Mouse (Mus musculus) cortical plate, adult 2 months (tissue): ENCODE measurements around the gene Dedd2. TPM values are rescaled to one million over a fixed set of nuclear protein-coding genes. Genes with fewer than 3 reads are reported as not detected.

Experiments used
- H3K27ac ChIP-seq: fragments of 200-500 bp; 2 replicates; pipeline ENCODE4 v1.5.1; 2012; ENCODE audit warnings: low read length, control low read depth, inconsistent platforms; ENCODE audit not compliant: insufficient read depth
- H3K4me1 ChIP-seq: fragments of 200-500 bp; 2 replicates; pipeline ENCODE4 v1.6.1; 2011; ENCODE audit warnings: low read length; ENCODE audit not compliant: control insufficient read depth, insufficient read depth
- H3K4me3 ChIP-seq: fragments of 200-500 bp; 2 replicates; pipeline ENCODE4 v1.5.1; 2011; ENCODE audit warnings: mild to moderate bottlenecking, low read length, control low read depth; ENCODE audit not compliant: insufficient read depth
- CTCF ChIP-seq: fragments of 200-500 bp; IDR thresholded peaks from 2 replicates; pipeline ENCODE4 v1.5.1; 2011; ENCODE audit warnings: mild to moderate bottlenecking, control low read depth, low read length; ENCODE audit not compliant: insufficient read depth; ENCODE audit errors: extremely low read depth
- POLR2A ChIP-seq: fragments of 200-500 bp; IDR thresholded peaks from 2 replicates; pipeline ENCODE4 v1.6.1; 2011; ENCODE audit warnings: mild to moderate bottlenecking, low read length, control low read depth; ENCODE audit not compliant: insufficient read depth; ENCODE audit errors: extremely low read depth
- polyA plus RNA-seq: library from polyadenylated mRNA; depleted of rRNA; stranded (reverse); fragments of >200 nt; gene quantifications from 2 replicates; pipeline ENCODE4 v1.2.3, GENCODE M21; 2012

Gene Dedd2
- polyA plus RNA-seq, 1 experiment, result 25.7 TPM

DNA sequence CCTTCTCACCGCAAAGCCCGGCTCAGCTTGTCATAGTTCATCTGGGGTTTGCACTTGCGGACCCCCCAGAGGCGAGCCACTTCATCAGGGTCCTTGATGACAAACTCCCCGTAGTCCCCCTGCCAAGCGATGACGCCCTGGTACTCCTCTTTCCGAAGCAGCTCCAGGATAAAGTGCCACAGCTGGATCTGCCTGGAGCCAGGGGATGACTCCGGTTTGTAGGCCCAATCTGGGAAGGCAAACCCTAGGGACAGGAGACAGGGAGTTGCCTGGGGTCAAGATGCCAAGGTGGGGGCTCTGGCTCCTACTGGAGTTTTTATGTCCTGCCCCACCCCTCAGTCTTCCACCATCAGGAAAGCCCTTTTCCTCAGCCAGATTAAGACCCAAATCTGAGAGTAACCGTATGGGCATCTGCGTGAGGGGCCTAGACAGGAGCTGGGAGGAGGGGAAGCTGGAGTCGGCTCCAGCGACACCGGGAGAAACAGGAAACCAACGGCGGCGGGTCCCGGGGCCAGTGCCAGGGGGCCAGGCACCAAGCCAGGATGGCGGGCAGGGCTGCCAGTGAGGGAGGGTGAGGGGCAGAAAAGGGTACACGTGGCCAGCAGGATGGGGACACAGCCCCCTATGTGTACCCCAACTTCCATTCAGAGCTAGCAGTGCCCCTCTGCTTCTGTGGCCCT, 25.8 kb upstream of the Dedd2 start:
- TF ChIP-seq CTCF (no peak), POLR2A (no peak)
- Histone ChIP-seq H3K4me3 (peak overlapping the region; percentile 94), H3K27ac (peak overlapping the region; percentile 97), H3K4me1 (peaks cover 5% of the 10 kb centered on the region; the same call in 1 of the 2 replicates)

DNA sequence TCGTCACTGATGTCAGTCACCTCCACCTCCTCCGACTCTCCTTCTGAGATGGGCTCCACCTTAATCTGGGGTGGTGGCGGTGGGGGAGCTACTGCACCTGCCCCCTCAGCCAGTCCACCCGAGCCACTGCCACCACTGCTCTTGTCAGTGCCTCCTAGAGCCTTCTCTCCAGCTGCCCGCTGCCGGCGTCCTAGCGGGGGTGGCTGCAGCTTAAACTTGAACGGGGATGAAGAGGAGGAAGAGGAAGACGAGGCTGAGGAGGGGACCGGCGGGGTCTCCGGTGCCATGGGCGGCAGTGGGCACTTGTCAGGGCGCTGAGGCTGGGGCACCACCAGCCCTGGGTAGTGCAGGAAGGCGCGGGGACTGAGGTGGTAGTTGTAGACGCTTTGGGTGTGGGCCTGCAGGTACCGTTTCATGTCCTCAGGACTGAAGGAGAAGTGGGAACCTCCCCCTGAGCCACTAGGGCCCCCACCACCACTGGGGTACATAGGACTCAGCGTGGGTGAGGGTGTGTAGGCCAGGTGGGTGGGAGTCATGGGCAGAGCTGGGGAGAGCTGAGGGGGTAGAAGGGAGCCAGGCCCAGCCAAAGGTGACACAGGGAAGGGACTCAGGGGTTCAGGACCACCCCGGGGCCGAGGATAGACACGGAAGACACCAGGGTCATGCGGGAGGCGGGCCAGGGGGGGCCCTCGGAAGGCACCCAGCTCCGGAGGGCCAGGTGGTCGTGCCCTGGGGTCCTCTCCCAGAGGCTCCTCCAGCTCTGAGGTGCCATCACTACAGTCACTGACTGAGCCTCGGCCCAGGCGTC, 24.4 kb upstream of the Dedd2 start:
- TF ChIP-seq POLR2A (no peak), CTCF (no peak)
- Histone ChIP-seq H3K4me3 (no peak overlapping the region), H3K4me1 (peaks cover 5% of the 10 kb centered on the region; the same call in 1 of the 2 replicates), H3K27ac (peak overlapping the region; percentile 97)

DNA sequence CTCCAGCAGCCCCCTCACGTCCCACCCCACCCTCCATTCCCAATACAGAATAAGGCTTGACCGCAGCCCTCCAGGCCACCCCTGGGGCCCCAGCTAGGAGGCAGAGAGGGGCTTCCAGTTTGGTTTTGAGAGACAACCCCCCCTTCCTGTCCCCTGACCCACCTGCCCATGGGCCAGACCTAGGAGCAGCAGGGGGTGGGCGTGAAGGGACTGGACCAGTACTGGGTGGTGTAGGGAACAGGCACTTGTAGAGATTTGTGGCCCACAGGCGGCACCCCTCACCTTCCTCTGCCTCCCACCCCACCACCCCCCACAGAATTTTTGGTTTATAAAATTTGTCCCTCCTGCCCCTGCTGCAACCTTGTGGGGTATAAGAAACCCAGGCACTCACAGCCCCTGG, 22.9 kb upstream of the Dedd2 start:
- H3K4me3 ChIP-seq, result no peak overlapping the region
- TF ChIP-seq POLR2A (no peak), CTCF (no peak)
- no peak overlapping the region for H3K27ac ChIP-seq
- H3K4me1 ChIP-seq, result peaks cover 5% of the 10 kb centered on the region; the same call in 1 of the 2 replicates

DNA sequence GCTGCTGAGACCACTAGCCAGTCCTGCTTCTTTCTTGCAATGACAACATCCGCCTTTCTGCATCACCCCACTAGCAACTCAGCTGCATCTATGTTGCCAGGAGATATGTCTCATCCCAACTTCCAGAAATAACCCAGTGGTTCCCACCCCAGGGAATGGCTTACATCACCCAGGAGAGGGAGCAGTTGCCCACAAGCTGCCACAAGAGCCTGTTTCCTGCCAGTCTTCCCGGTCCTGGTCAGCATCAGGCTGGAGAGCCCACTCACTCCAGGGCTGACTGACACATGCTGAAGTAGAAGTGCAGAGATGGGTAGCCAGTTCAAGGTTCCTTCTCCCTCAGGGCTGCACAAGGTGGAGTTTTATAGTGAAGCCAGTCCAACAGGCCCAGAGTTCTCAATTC, 20.6 kb upstream of the Dedd2 start:
- Histone ChIP-seq H3K4me3 (no peak overlapping the region), H3K27ac (peak overlapping the region; percentile 11; the same call in 1 of the 2 replicates)
- TF ChIP-seq CTCF, result peak; percentile 78
- no peak for TF ChIP-seq POLR2A

GRCm38 (mm10) chr7:25240631-25241030, 20.2 kb upstream of the Dedd2 start:
- Histone ChIP-seq H3K27ac (0 out of 2 replicates have a peak overlapping the region, but pooled peaks have one; percentile 9), H3K4me3 (no peak overlapping the region), H3K4me1 (peaks cover 7% of the 10 kb centered on the region; the same call in 1 of the 2 replicates)
- TF ChIP-seq POLR2A (no peak), CTCF (no peak)

More for the DNA sequence above, 20.6 kb upstream of the Dedd2 start:
- H3K4me1 ChIP-seq, result peaks cover 6% of the 10 kb centered on the region; the same call in 1 of the 2 replicates

DNA sequence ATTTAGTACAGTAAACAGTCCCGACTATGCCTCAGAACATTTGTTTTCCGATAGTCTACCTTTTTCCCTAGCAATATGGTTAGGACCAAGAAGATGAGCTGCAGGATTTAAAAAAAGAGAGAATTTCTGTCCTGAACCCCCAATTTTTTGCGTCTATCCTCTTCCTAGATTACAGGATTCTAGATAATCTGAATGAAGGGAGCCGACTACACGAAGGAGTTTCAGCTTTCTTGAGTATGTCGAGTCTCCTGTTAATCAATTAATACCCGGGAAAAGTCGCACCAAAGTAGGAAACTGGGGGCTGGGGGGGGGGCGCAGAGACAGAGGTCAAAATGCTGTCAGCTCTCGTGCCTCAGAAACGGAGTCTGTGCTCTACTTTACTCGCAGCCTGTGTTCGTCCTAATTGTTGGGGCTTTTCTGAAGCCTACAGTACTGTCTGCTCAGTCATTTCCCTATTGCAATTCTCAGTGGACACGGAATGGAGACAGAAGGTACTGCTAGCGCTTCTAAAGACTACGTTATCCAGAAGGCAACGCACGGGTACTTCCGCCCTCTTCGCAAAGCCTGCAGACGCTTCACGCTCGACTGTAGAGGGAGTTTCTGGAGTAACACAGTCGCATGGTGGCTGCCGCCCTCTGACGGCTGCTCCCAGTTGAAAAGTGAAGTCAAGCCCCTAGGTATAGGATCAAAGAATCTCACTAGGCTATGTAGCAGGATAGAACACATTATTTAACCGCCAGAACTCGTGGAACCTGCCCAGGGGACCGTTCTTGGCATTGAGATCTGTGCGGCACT, 18.6 kb upstream of the Dedd2 start:
- H3K27ac ChIP-seq, result peak overlapping the region; percentile 83
- TF ChIP-seq POLR2A (peak; percentile 89), CTCF (peak; percentile 59)
- peak overlapping the region; percentile 36; the same call in 1 of the 2 replicates for H3K4me3 ChIP-seq
- peaks cover 6% of the 10 kb centered on the region; the same call in 1 of the 2 replicates for H3K4me1 ChIP-seq

GRCm38 (mm10) chr7:25238015-25238706, 17.7 kb upstream of the Dedd2 start:
- TF ChIP-seq POLR2A (peak; percentile 93), CTCF (no peak)
- Histone ChIP-seq H3K4me3 (peak overlapping the region; percentile 36), H3K27ac (peak overlapping the region; percentile 85), H3K4me1 (peaks cover 6% of the 10 kb centered on the region; the same call in 1 of the 2 replicates)

DNA sequence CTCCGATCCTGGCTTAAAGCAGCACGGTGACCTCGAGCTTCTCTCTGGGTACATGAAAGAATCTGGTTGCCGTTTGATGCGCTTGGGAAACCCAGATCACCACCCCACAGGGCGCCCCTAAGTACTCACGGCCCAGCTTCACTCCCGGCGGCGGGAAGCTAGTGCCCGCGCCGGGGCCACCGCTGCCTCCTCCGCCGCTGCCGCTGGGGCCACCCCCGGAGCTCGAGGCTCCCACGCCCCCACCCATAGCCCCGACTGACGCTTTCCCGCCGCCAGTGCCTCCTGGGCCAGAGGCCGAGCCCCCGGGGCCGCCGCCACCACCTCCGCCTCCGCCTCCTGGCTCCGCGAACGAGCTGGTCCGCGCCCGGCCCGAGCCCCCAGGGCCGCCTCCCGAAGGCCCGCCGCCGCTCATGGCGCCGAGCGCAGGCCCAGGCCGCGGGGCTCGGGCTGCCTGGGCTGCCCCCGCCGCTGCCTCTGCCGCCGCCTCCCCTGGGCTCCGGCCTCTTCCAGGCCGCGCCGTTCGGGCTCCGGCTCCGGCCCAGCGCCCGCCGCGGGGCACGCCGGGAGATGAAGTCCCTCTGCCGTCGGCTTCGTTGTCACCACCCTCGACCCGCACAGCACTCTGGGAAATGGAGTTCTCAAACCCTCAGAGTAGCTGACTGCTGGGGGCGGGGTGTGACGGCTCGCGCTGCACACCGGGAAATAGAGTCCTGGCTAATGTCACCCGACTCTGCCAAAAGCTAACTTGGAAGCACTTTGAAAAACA, 17.0 kb upstream of the Dedd2 start, which contains the start of gene Gsk3a:
Gene Gsk3a, minus strand, starts transcription at position 603 of the 766 bp plus-strand sequence.
- peak within 1 kb of the TSS; percentile 36 for H3K4me3 ChIP-seq
- TF ChIP-seq CTCF (no peak), POLR2A (peak; percentile 60; the same call in 1 of the 2 replicates)
- H3K4me1 ChIP-seq, result peaks cover 4% of the 10 kb centered on the region; the same call in 1 of the 2 replicates
- H3K27ac ChIP-seq, result peak within 1 kb of the TSS; percentile 85
